Mouse (Mus musculus) heart, postnatal 0 days (tissue): ENCODE measurements at regions not wholly inside any gene's neighbourhood (a gene's known extent, or its start where the extent isn't known, plus 50 kb on each side); places are given as distances from the start of the nearest gene placed in this dataset.

Experiments used
- CTCF ChIP-seq: IDR thresholded peaks from 2 replicates; pipeline ENCODE4 v1.5.1; 2016; ENCODE audit warnings: antibody characterized with exemption, control low read depth, low read depth
- EP300 ChIP-seq: IDR thresholded peaks from 2 replicates; pipeline ENCODE4 v1.6.1; 2016; ENCODE audit warnings: antibody characterized with exemption, low read depth

DNA sequence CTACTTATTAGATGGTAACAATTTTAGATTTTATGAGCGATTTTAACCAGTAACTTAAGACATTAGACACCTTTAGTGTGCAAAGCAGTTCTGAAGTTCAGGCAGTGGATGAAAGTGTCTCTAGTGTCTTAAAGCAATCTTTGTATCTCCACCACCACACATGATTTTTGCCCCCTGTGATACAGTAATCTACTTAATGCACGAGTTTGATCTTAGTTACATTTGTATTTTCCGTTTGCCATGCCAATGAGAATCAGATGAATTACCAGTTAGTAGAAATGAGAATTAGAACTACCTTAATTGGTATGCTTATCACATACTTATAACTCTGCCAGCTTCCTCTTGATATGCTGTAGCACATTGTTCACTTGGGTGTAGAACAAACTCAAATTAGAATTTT is 99.9 kb downstream of the Gm11146 start:
- TF ChIP-seq CTCF (no peak), EP300 (no peak)
